Mouse (Mus musculus) forebrain, embryonic 11.5 days (tissue): ENCODE data around the gene Tnnc1. TPM values are rescaled to one million over a fixed set of nuclear protein-coding genes. Genes with fewer than 3 reads are reported as not detected.

Source experiments
- ATAC-seq: fragments of 200-750 bp; cut with Nextera tagmentation; replicated peaks from 2 replicates; pipeline ENCODE4 v1.8.0; 2017; ENCODE audit warnings: moderate TSS enrichment; ENCODE audit not compliant: low FRiP score
- DNase-seq: peaks from one replicate; pipeline ENCODE4 v3.0.0-alpha.2; 2017; ENCODE audit warnings: low spot score
- H3K27ac ChIP-seq: fragments of 300-500 bp; sonication (generic); 2 replicates; pipeline ENCODE4 v1.5.1; 2014; ENCODE audit warnings: low read depth, low read length
- H3K27me3 ChIP-seq: fragments of 300-500 bp; sonication (generic); 2 replicates; pipeline ENCODE4 v1.6.1; 2014; ENCODE audit warnings: mild to moderate bottlenecking, low read length, mixed read lengths; ENCODE audit not compliant: control insufficient read depth, insufficient read depth
- H3K36me3 ChIP-seq: fragments of 300-500 bp; sonication (generic); 2 replicates; pipeline ENCODE4 v1.6.1; 2014; ENCODE audit warnings: mild to moderate bottlenecking, low read length, moderate library complexity, mixed read lengths; ENCODE audit not compliant: control insufficient read depth, insufficient read depth
- H3K4me1 ChIP-seq: fragments of 300-500 bp; sonication (generic); replicated peaks from 2 replicates; pipeline ENCODE4 v1.6.1; 2014; ENCODE audit warnings: low read length, mixed read lengths; ENCODE audit not compliant: control insufficient read depth, insufficient read depth
- H3K4me2 ChIP-seq: fragments of 300-500 bp; sonication (generic); 2 replicates; pipeline ENCODE4 v1.6.1; 2014; ENCODE audit warnings: low read depth, mild to moderate bottlenecking, low read length, moderate library complexity, mixed read lengths; ENCODE audit not compliant: severe bottlenecking
- H3K4me3 ChIP-seq: fragments of 300-500 bp; sonication (generic); 2 replicates; pipeline ENCODE4 v1.5.1; 2014; ENCODE audit warnings: low read depth, low read length
- H3K9ac ChIP-seq: fragments of 300-500 bp; sonication (generic); 2 replicates; pipeline ENCODE4 v1.6.1; 2014; ENCODE audit warnings: low read length
- H3K9me3 ChIP-seq: fragments of 300-500 bp; sonication (generic); 2 replicates; pipeline ENCODE4 v1.6.1; 2016; ENCODE audit warnings: low read length, mixed read lengths; ENCODE audit not compliant: control insufficient read depth
- WGBS: fragments of 180-500 bp; shearing (Covaris S2); extraction: QIAGEN DNeasy Blood & Tissue Kit; methylation state at CpG from one replicate; pipeline ENCODE4 v1.1.7; 2014; 5-methylcytosine and 5-hydroxymethylcytosine counted together
- polyA plus RNA-seq: library from polyadenylated mRNA; unstranded; fragments of >200 nt; fragmentation: Nextera tagmentation; extraction: Ambion mirVana; gene quantifications from 2 replicates; pipeline ENCODE4 v1.2.1, GENCODE M21; 2014

Tnnc1 gene
- polyA plus RNA-seq, 1 experiment from 2014 or later, result 0.59 TPM

- DNase-seq, result no peak
- Histone ChIP-seq H3K9ac (no peak overlapping the region), H3K27ac (no peak overlapping the region), H3K4me3 (no peak overlapping the region), H3K4me1 (0 out of 2 replicates have a peak, but pooled peaks cover 2% of the 10 kb centered on the region), H3K4me2 (no peak overlapping the region), H3K9me3 (no peaks in the 10 kb centered on the region), H3K27me3 (no peaks in the 10 kb centered on the region), H3K36me3 (peaks cover 35% of the 10 kb centered on the region)
- 97% methylated on average over 2 of the region's 2 CpGs for whole genome bisulfite sequencing
- no peak for ATAC-seq
These were observed 16.2 kb upstream of the Tnnc1 start for GRCm38 (mm10) chr14:31191936-31192335.

DNA sequence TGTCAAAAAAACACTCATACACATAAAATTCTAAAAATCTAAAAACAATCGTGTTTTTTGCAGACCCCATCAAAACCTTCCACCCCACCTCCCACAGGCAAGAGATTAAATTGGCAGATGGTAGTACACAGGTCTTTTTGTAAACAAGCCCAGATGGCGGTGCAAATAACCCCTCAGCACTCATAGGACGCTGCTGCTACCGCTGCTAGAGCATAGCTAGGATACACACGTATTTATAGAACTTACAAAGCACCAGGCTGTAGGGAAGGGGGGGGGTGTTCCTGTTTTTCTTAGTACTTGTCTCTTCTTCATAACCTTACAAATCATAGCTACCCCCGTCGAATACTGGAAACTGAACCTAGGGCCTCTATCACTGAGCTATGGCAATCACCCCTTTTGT, 14.3 kb upstream of the Tnnc1 start:
- H3K9me3 ChIP-seq, result no peaks in the 10 kb centered on the region
- no peak overlapping the region for H3K4me3 ChIP-seq
- ATAC-seq, result no peak
- WGBS, result 91% methylated on average over 7 of the region's 7 CpGs
- 0 out of 2 replicates have a peak, but pooled peaks cover 2% of the 10 kb centered on the region for H3K4me1 ChIP-seq
- no peak overlapping the region for H3K27ac ChIP-seq
- no peak overlapping the region for H3K4me2 ChIP-seq
- no peaks in the 10 kb centered on the region for H3K27me3 ChIP-seq
- no peak for DNase-seq
- H3K36me3 ChIP-seq, result peaks cover 26% of the 10 kb centered on the region
- no peak overlapping the region for H3K9ac ChIP-seq

DNA sequence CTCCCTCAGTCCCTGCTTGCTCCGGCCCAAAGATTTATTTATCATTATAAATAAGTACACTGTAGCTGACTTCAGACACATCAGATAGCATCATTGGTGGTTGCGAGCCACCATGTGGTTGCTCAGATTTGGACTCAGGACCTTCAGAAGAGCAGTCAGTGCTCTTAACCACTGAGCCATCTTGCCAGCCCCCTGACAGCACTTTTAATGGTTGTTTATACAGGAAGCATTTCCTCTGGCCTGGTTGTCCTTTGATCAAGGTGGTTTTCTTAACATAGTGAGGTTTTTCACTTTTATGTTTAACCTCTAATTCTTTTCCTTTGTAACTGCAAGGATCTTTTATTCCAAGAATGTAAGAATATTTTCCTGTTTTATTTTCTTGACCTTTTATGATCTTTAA, 13.7 kb upstream of the Tnnc1 start:
- DNase-seq (no peak), ATAC-seq (no peak)
- H3K36me3 ChIP-seq, result peaks cover 25% of the 10 kb centered on the region
- no peaks in the 10 kb centered on the region for H3K27me3 ChIP-seq
- H3K4me3 ChIP-seq, result no peak overlapping the region
- no peak overlapping the region for H3K9ac ChIP-seq
- H3K27ac ChIP-seq, result no peak overlapping the region
- no peak overlapping the region for H3K4me2 ChIP-seq
- H3K9me3 ChIP-seq, result no peaks in the 10 kb centered on the region
- WGBS, result 94% methylated on average over 2 of the region's 2 CpGs
- no peaks in the 10 kb centered on the region for H3K4me1 ChIP-seq

- 91% methylated on average over 14 of the region's 14 CpGs for WGBS
- Histone ChIP-seq H3K27ac (no peak overlapping the region), H3K9ac (no peak overlapping the region), H3K4me3 (no peak overlapping the region), H3K4me1 (no peaks in the 10 kb centered on the region), H3K36me3 (peaks cover 22% of the 10 kb centered on the region), H3K4me2 (no peak overlapping the region), H3K9me3 (no peaks in the 10 kb centered on the region), H3K27me3 (no peaks in the 10 kb centered on the region)
- DNase-seq, result no peak
- no peak for ATAC-seq
These were observed 13.1 kb upstream of the Tnnc1 start for GRCm38 (mm10) chr14:31194891-31195513.

DNA sequence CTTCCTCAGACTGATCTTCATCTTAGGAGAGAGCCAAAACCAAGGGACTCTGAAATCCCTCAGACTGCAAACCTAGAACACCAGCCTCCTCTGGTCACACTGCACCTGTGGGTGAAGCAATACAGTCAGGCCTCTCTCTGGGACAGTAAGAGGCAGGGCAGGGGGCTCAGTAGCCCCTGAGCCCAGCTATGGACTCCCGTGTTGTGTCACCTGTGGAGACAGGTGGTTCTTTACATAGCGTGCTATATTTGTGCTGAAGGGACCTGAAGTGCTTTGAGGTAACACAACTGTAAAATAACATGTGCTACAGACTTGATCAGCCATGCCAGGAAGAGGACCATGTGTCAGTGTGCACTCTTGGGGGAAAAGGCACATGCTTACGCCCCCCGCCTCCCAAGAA, 12.6 kb upstream of the Tnnc1 start:
- H3K4me2 ChIP-seq, result no peak overlapping the region
- DNase-seq (no peak), ATAC-seq (no peak)
- H3K27me3 ChIP-seq, result no peaks in the 10 kb centered on the region
- H3K36me3 ChIP-seq, result peaks cover 21% of the 10 kb centered on the region
- no peaks in the 10 kb centered on the region for H3K9me3 ChIP-seq
- H3K27ac ChIP-seq, result no peak overlapping the region
- no peak overlapping the region for H3K4me3 ChIP-seq
- no peak overlapping the region for H3K9ac ChIP-seq
- 93% methylated on average over 4 of the region's 4 CpGs for WGBS
- no peaks in the 10 kb centered on the region for H3K4me1 ChIP-seq

DNA sequence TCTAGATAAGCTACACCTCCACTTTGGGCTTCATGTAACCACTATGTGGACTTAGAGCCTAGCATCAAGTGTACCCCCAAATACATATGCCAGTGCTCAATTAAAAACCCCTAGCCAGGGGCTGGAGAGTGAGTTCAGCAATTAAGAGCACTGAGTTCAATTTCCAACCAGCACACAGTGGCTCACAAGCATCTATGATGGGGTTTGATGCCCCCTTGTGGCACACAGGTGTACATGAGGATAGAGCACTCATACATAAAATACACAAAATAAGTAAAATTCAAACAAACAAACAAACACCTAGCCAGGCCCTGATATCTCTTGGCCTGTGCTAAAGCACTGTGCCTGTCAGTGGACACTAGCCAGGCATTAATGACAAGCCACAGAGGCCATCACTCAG, 12.1 kb upstream of the Tnnc1 start:
- Histone ChIP-seq H3K4me2 (no peak overlapping the region), H3K9me3 (no peaks in the 10 kb centered on the region), H3K36me3 (peaks cover 17% of the 10 kb centered on the region), H3K9ac (no peak overlapping the region), H3K27ac (no peak overlapping the region), H3K27me3 (no peaks in the 10 kb centered on the region), H3K4me3 (no peak overlapping the region), H3K4me1 (no peaks in the 10 kb centered on the region)
- no peak for ATAC-seq
- DNase-seq, result no peak

GRCm38 (mm10) chr14:31197547-31198516, 10.3 kb upstream of the Tnnc1 start:
- no peak overlapping the region for H3K4me2 ChIP-seq
- H3K9ac ChIP-seq, result no peak overlapping the region
- no peaks in the 10 kb centered on the region for H3K9me3 ChIP-seq
- no peaks in the 10 kb centered on the region for H3K4me1 ChIP-seq
- H3K4me3 ChIP-seq, result no peak overlapping the region
- H3K27me3 ChIP-seq, result no peaks in the 10 kb centered on the region
- H3K36me3 ChIP-seq, result peaks cover 16% of the 10 kb centered on the region
- no peak overlapping the region for H3K27ac ChIP-seq
- 81% methylated on average over 16 of the region's 16 CpGs for WGBS
- ATAC-seq, result no peak
- DNase-seq, result no peak

DNA sequence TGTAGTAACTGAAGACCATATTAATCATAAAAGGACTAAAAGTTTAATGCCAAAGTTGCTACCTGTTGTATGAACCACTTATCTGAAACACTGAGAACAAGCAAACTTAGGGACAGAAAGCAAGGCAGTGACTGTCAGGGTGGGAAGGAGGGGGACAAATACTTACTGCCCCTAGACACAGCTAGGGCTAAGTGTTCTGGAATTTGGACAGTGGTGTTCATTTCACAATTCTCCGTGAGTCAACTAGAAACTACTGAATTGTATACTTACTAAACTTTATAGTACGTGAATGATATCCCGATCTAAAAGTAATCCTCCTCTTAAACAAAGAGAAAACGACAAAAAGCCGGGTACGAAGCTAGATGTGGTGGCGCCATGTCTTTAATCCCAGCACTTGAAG, 8.5 kb upstream of the Tnnc1 start:
- WGBS, result 93% methylated on average over 7 of the region's 7 CpGs
- H3K4me3 ChIP-seq, result no peak overlapping the region
- H3K36me3 ChIP-seq, result peaks cover 22% of the 10 kb centered on the region
- no peaks in the 10 kb centered on the region for H3K9me3 ChIP-seq
- no peak for ATAC-seq
- DNase-seq, result no peak
- no peaks in the 10 kb centered on the region; the same call in 1 of the 2 replicates for H3K4me1 ChIP-seq
- no peak overlapping the region for H3K9ac ChIP-seq
- no peaks in the 10 kb centered on the region for H3K27me3 ChIP-seq
- H3K27ac ChIP-seq, result no peak overlapping the region
- H3K4me2 ChIP-seq, result no peak overlapping the region
